9 mouse cellular contexts compared by ENCODE assay signal in the genomic region with DNA sequence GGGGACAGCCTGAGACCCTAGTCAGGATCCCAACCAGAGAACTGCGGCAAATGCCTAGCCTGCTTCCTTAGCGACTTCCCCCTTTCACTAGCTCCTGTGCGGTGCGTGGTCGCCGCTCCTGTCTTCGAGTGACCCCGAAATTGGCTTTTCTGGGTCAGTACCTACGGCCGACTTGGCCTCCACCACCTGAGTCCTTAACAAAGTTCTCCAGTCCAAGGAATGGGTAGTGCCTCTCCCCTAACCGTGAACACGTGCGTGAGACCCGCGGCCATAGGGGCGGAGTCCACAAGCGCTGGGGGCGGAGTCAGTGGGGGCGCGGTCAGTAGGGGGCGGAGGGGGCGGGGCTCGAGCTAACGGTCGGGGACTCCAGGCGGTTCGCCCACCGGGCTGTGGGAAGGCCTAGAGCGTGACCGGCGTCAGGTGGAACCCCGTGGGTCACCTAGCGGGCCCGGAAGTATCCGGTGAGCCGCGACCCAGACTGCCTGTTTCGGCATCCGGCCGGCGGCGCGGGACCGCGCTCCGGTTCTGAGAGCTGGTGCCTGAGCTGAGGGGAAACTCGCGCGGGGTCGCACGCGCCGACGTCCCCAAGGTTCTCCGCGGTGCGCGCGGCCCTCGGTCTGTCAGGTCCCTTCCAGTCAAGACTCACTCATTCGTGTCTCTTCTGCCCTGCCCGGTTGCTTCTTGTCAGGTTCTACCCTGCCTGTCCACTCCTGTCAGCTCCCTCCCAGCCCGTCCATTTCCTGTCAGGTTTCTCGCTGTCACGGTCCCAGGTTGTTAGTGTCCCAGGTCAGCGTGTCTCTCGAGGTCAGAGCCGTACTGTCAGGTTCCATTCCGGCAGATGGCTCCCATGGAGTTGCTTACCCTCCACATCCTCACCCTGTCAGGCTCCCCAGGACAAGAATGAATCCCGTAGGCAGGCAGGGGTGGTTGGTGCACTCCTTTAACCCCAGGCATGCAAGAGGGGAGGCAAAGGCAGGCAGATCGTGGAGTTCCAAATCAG. TPM values are rescaled to one million over a fixed set of nuclear protein-coding genes. Genes with fewer than 3 reads are reported as not detected.
DNase-seq lines count a peak whose midpoint lies in the region; ATAC-seq and TF ChIP-seq lines count a peak whose summit lies in the region.
"Had no signal": no experiment of that assay in that cellular context is flagged by ENCODE, and none has a peak within 500 bp of the region (broad histone marks: within the 10 kb centered on the region; RNA-seq: fewer than 3 reads in every experiment).

A gene (plus strand): TSS at position 338 of the 1,000 bp plus-strand sequence.

- no peaks in the 10 kb centered on the region for H3K9me3 ChIP-seq in embryonic facial prominence, embryonic 14.5 days (ENCODE audit: control insufficient read depth, low read length)
- H3K9me3 ChIP-seq in heart, embryonic 14.5 days (ENCODE audit: control insufficient read depth, low read length), result no peaks in the 10 kb centered on the region
- H3K9me3 ChIP-seq in kidney, postnatal 0 days (replicated peaks; ENCODE audit: low read length), result no peaks in the 10 kb centered on the region
- H3K9me3 ChIP-seq in neural tube, embryonic 14.5 days (ENCODE audit: control insufficient read depth, low read length), result no peaks in the 10 kb centered on the region

- peak; percentile 80 for ATAC-seq in CD4-positive, CD25-positive, alpha-beta regulatory T cell, adult 4 months
- peak; percentile 90 for ATAC-seq in embryonic facial prominence, embryonic 14.5 days (ENCODE audit: low read depth)
- peak; percentile 80 for ATAC-seq in heart, embryonic 14.5 days (ENCODE audit: insufficient number of reproducible peaks, insufficient read depth, low FRiP score, low read depth)
- peak; percentile 80 for ATAC-seq in kidney, postnatal 0 days (replicated peaks; ENCODE audit: low FRiP score, low read depth)
- peak; percentile 56; the same call in 1 of the 2 replicates for ATAC-seq in neural tube, embryonic 14.5 days (ENCODE audit: low read depth)

- no peak for TF ChIP-seq CTCF in kidney, postnatal 0 days (IDR thresholded peaks at IDR 0.05; ENCODE audit: low read depth)

- H3K9ac ChIP-seq in embryonic facial prominence, embryonic 14.5 days (ENCODE audit: low read depth, low read length), result peak within 1 kb of the TSS; percentile 41
- peak within 1 kb of the TSS; percentile 75 for H3K9ac ChIP-seq in heart, embryonic 14.5 days (ENCODE audit: low read length)
- H3K9ac ChIP-seq in kidney, postnatal 0 days (ENCODE audit: low read depth, low read length), result peak within 1 kb of the TSS; percentile 52
- H3K9ac ChIP-seq in neural tube, embryonic 14.5 days (replicated peaks; ENCODE audit: low read depth, low read length), result peak within 1 kb of the TSS; percentile 56

- H3K4me1 ChIP-seq in embryonic facial prominence, embryonic 14.5 days (ENCODE audit: control insufficient read depth, insufficient read depth, low read length), result no peaks in the 10 kb centered on the region
- 0 out of 4 replicates have a peak, but pooled peaks cover 0 to 3% of the 10 kb centered on the region in 2 experiments for H3K4me1 ChIP-seq in heart, embryonic 14.5 days (ENCODE audit: control insufficient read depth in 2 of 2, insufficient read depth in 2 of 2, low read length in 2 of 2)
- no peaks in the 10 kb centered on the region for H3K4me1 ChIP-seq in kidney, postnatal 0 days (replicated peaks; ENCODE audit: insufficient read depth, low read length)
- H3K4me1 ChIP-seq in neural tube, embryonic 14.5 days (ENCODE audit: control insufficient read depth, insufficient read depth, low read length), result no peaks in the 10 kb centered on the region

- peak within 1 kb of the TSS; percentile 58 for H3K4me3 ChIP-seq in embryonic facial prominence, embryonic 14.5 days (ENCODE audit: low read depth, low read length)
- H3K4me3 ChIP-seq in heart, embryonic 14.5 days (ENCODE audit: control insufficient read depth in 1 of 2, insufficient read depth in 1 of 2, low read depth in 1 of 2, low read length in 2 of 2), result peak within 1 kb of the TSS; percentile 59 to 74
- H3K4me3 ChIP-seq in kidney, postnatal 0 days (replicated peaks; ENCODE audit: low read depth, low read length), result peak within 1 kb of the TSS; percentile 47
- peak within 1 kb of the TSS; percentile 58 for H3K4me3 ChIP-seq in neural tube, embryonic 14.5 days (ENCODE audit: low read depth, low read length)

- no peaks in the 10 kb centered on the region for H3K36me3 ChIP-seq in embryonic facial prominence, embryonic 14.5 days (ENCODE audit: control insufficient read depth, insufficient read depth, low read length)
- H3K36me3 ChIP-seq in heart, embryonic 14.5 days (ENCODE audit: control insufficient read depth, insufficient read depth, low read length), result no peaks in the 10 kb centered on the region
- no peaks in the 10 kb centered on the region for H3K36me3 ChIP-seq in kidney, postnatal 0 days (ENCODE audit: insufficient read depth, low read length)
- H3K36me3 ChIP-seq in neural tube, embryonic 14.5 days (ENCODE audit: control insufficient read depth, insufficient read depth, low read length), result no peaks in the 10 kb centered on the region

- peak within 1 kb of the TSS; percentile 67 for H3K4me2 ChIP-seq in embryonic facial prominence, embryonic 14.5 days (ENCODE audit: low read depth, low read length)
- peak within 1 kb of the TSS; percentile 97 for H3K4me2 ChIP-seq in heart, embryonic 14.5 days (ENCODE audit: low read length)
- H3K4me2 ChIP-seq in kidney, postnatal 0 days (ENCODE audit: low read length), result peak within 1 kb of the TSS; percentile 82
- H3K4me2 ChIP-seq in neural tube, embryonic 14.5 days (ENCODE audit: low read depth, low read length), result peak within 1 kb of the TSS; percentile 80

- peaks cover 31% of the 10 kb centered on the region for H3K27me3 ChIP-seq in embryonic facial prominence, embryonic 14.5 days (replicated peaks; ENCODE audit: control insufficient read depth, insufficient read depth, low read length)
- H3K27me3 ChIP-seq in heart, embryonic 14.5 days (ENCODE audit: control insufficient read depth, insufficient read depth, low read length), result peaks cover 26% of the 10 kb centered on the region
- H3K27me3 ChIP-seq in kidney, postnatal 0 days (ENCODE audit: insufficient read depth, low read length), result no peaks in the 10 kb centered on the region
- peaks cover 18% of the 10 kb centered on the region; the same call in 1 of the 2 replicates for H3K27me3 ChIP-seq in neural tube, embryonic 14.5 days (ENCODE audit: control insufficient read depth, insufficient read depth, low read length)

- peak; percentile 83 to 89 for DNase-seq in adrenal gland, postnatal 36 days
- peak; percentile 86 for DNase-seq in embryonic facial prominence, embryonic 14.5 days (ENCODE audit: low spot score)
- peak; percentile 77 for DNase-seq in kidney, postnatal 0 days (ENCODE audit: low spot score)
- DNase-seq in lung, adult 18-20 months, result peak; percentile 70 to 73
- DNase-seq in thymus, adult 18-20 months, result peak; percentile 48 to 59

- under 1% methylated on average over 60 of the region's 71 CpGs for WGBS in embryonic facial prominence, embryonic 14.5 days
- WGBS in heart, embryonic 14.5 days, result under 1% methylated on average over 68 of the region's 71 CpGs
- under 1% methylated on average over 67 of the region's 71 CpGs for WGBS in kidney, postnatal 0 days
- WGBS in neural tube, embryonic 14.5 days, result under 1% methylated on average over 64 of the region's 71 CpGs

- no peak within 1 kb of the TSS for H3K27ac ChIP-seq in embryonic facial prominence, embryonic 14.5 days (replicated peaks; ENCODE audit: low read depth, low read length)
- H3K27ac ChIP-seq in heart, embryonic 14.5 days (replicated peaks in 1 of 2; ENCODE audit: control insufficient read depth in 1 of 2, insufficient read depth in 1 of 2, low read depth in 2 of 2, low read length in 2 of 2), result no peak within 1 kb of the TSS
- H3K27ac ChIP-seq in kidney, postnatal 0 days, result no peak within 1 kb of the TSS
- H3K27ac ChIP-seq in neural tube, embryonic 14.5 days (ENCODE audit: low read depth, low read length), result no peak within 1 kb of the TSS

RNA-seq across cellular contexts. Expression of the gene that starts here (rescaled TPM):
- under 1 TPM in 1 of 2 experiments, not detected in 1; 0.24 TPM for polyA plus RNA-seq in CD4-positive, CD25-positive, alpha-beta regulatory T cell, adult 4 months (2017; shearing (Covaris generic))
- 1 to 10 TPM; 1.0 to 1.1 TPM for total RNA-seq in adrenal gland, postnatal 36 days (2021)
- polyA plus RNA-seq in embryonic facial prominence, embryonic 14.5 days (2014; fragmentation: Nextera tagmentation; extraction: Ambion mirVana), result not detected in 2 replicates
- polyA plus RNA-seq in heart, embryonic 14.5 days (2014; fragmentation: Nextera tagmentation; extraction: Ambion mirVana), result not detected in 2 replicates
- 0.23 and 0.47 TPM in 2 replicates for polyA plus RNA-seq in kidney, postnatal 0 days (2015; fragmentation: Nextera tagmentation; extraction: Ambion mirVana)
- not detected in 2 replicates for polyA plus RNA-seq in neural tube, embryonic 14.5 days (2014; fragmentation: Nextera tagmentation; extraction: Ambion mirVana)
- polyA plus RNA-seq: frontal cortex, adult 2 months had no signal

Comparison
In these comparisons a context has a peak if more than half of its experiments do, and no peak if none do; other contexts are left out.
1. Peak in ATAC-seq in CD4-positive, CD25-positive, alpha-beta regulatory T cell, adult 4 months; RNA of the gene not detected or under 1 TPM.
2. Peak in DNase-seq, ATAC-seq, H3K4me3 ChIP-seq, H3K9ac ChIP-seq and H3K4me2 ChIP-seq in embryonic facial prominence, embryonic 14.5 days; RNA of the gene not detected or under 1 TPM.
3. Peak in ATAC-seq, H3K4me3 ChIP-seq, H3K9ac ChIP-seq and H3K4me2 ChIP-seq in heart, embryonic 14.5 days; RNA of the gene not detected or under 1 TPM.
4. Peak in DNase-seq, ATAC-seq, H3K4me3 ChIP-seq, H3K9ac ChIP-seq and H3K4me2 ChIP-seq in kidney, postnatal 0 days; RNA of the gene not detected or under 1 TPM.
5. Peak in ATAC-seq, H3K4me3 ChIP-seq, H3K9ac ChIP-seq and H3K4me2 ChIP-seq in neural tube, embryonic 14.5 days; RNA of the gene not detected or under 1 TPM.